Mouse (Mus musculus) myocyte (in vitro differentiated cells): ENCODE measurements around the gene Mast4.

Experiments
- MYOG ChIP-seq, 3 experiments: IDR thresholded peaks; one replicate each; pipeline ENCODE4 v1.6.1; 2011; ENCODE audit warnings: control low read depth in 2 of 3, low read depth in 2 of 3, mild to moderate bottlenecking in 2 of 3; ENCODE audit not compliant: insufficient read length in 2 of 3, control insufficient read depth in 1 of 3, insufficient read depth in 1 of 3
- POLR2AphosphoS2 ChIP-seq: IDR thresholded peaks from one replicate; pipeline ENCODE4 v1.6.1; 2011; ENCODE audit warnings: low read depth, control low read depth; ENCODE audit not compliant: insufficient read length

GRCm38 (mm10) chr13:103246973-103247718 is 87.2 kb downstream of the Mast4 start:
- TF ChIP-seq POLR2AphosphoS2: no peak
- TF ChIP-seq MYOG (IDR thresholded peaks at IDR 0.05; ENCODE audit: control insufficient read depth in 1 of 3, insufficient read depth in 1 of 3, insufficient read length in 2 of 3, low read depth in 2 of 3): peak in 2 of 3 experiments; percentile 80 to 86
